Mouse (Mus musculus) brown adipose tissue, adult 24 weeks (tissue): ENCODE results near the gene Igf2r. TPM values are rescaled to one million over a fixed set of nuclear protein-coding genes. Genes with fewer than 3 reads are reported as not detected.
A peak's percentile ranks its signal among the peaks of the same experiment; 100 is the strongest.

Experiments
- H3K27ac ChIP-seq: fragments of 200-500 bp; replicated peaks from 2 replicates; pipeline ENCODE4 v1.5.1; 2012; ENCODE audit warnings: low read depth, mild to moderate bottlenecking, low read length
- H3K4me1 ChIP-seq: fragments of 200-500 bp; 2 replicates; pipeline ENCODE4 v1.6.1; 2012; ENCODE audit warnings: low read length, mixed read lengths; ENCODE audit not compliant: control insufficient read depth, insufficient read depth, insufficient read length
- H3K4me3 ChIP-seq: fragments of 200-500 bp; 2 replicates; pipeline ENCODE4 v1.5.1; 2012; ENCODE audit warnings: low read depth, mild to moderate bottlenecking, low read length, moderate library complexity; ENCODE audit not compliant: insufficient read depth
- polyA plus RNA-seq: library from polyadenylated mRNA; stranded (reverse); fragments of >200 nt; gene quantifications from 2 replicates; pipeline ENCODE4 v1.2.4, GENCODE M21; 2012; ENCODE audit not compliant: missing spikeins, insufficient read depth, insufficient read length

Gene Igf2r
- polyA plus RNA-seq, 1 experiment = 16.3 TPM

DNA sequence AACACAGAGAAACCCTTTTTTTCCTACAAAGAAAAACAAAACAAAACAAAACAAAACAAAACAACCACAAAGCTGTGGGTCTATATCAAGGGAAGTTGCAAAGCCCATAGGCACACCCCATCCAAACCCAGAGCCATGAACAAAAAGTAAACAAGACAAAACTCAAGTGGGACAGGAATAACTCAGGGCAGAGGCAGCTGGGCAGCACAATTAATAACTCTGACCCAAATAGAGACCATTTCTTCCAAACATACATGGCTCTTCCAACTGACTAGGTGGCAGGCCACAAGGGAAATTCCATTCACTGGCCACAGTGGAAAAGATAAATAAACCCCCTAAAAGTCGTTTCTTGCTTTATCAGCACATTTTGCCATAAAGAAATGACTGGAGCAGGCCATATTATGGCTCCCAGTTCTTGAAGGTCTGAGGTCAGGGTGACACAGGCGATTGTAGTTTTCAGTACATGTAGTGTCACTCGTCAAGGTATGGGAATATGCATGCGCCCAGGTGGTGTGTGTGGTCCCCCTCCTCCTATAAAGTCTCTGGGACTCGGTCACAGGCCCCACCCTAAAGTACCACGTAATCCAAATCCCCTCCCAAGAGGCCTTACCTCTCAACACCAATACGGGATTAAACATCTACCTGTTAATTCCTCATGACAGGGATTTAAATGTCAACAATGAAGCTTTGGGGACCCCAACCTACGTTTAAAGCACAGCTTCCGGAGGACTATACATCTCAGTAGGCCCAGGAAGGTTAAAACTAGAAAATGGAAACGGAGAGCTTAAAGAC is 8.9 kb downstream of the Igf2r start:
- H3K27ac ChIP-seq = peak overlapping the region; percentile 15; the same call in 1 of the 2 replicates
- peaks cover 50% of the 10 kb centered on the region for H3K4me1 ChIP-seq
- H3K4me3 ChIP-seq = no peak overlapping the region

GRCm38 (mm10) chr17:12759646-12760074 is 9.8 kb downstream of the Igf2r start:
- H3K4me3 ChIP-seq = no peak overlapping the region
- peaks cover 58% of the 10 kb centered on the region for H3K4me1 ChIP-seq
- peak overlapping the region; percentile 43 for H3K27ac ChIP-seq

DNA sequence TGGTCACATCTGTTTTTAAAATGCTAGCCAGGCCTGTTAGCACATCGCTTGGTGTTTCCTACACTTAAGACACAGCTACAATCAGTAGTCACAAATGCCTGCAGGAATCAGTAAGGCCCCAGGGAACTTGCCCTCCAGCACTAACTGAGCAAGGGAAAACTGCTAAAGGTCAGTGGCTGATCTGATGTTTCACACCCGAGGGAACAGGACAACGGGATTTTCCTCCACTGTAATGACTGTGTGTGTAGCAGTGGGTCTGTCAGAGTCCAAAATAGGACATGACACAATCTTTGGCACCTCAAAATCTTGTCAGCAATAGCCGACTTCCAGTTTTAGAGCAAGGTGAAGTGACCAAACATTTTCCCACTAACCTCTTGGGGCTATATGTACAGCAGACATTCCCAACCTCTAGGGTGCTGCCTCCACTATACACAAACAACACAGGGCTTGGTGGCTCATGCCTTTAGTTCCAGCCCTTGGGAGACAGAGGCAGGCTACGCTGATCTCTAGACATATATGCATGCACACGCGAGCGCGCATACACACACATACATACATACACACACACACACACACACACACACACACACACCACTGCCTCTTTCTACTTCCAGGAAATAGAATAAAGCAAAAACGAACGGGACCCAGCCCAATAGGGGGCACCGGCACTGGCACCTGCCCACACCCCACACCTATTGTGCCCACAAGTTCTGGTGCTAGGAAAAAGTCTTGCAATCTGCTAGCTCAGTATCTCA is 10.6 kb downstream of the Igf2r start:
- Histone ChIP-seq H3K4me3 (no peak overlapping the region), H3K27ac (peak overlapping the region; percentile 43), H3K4me1 (peaks cover 54% of the 10 kb centered on the region)

DNA sequence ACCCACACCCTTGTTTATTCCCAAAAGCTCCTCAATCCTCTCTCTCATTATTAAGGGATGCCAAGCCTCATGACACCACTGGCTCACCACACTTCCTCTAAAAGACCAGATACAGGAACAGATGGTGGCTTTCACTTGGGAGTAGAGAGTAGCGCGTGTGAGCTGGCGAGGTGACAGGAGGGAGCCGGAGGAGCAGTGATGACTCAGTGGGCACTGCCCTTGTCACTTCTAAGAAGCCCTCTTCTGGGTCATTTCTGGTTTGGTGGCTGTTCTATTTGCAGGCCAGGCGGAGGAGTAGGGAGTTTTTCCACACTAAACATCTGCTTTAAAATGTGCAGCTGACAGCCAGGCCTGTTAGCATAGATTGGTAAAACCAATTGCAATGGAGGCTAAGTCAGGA is 11.5 kb downstream of the Igf2r start:
- H3K27ac ChIP-seq = no peak overlapping the region
- peaks cover 54% of the 10 kb centered on the region for H3K4me1 ChIP-seq
- no peak overlapping the region for H3K4me3 ChIP-seq

DNA sequence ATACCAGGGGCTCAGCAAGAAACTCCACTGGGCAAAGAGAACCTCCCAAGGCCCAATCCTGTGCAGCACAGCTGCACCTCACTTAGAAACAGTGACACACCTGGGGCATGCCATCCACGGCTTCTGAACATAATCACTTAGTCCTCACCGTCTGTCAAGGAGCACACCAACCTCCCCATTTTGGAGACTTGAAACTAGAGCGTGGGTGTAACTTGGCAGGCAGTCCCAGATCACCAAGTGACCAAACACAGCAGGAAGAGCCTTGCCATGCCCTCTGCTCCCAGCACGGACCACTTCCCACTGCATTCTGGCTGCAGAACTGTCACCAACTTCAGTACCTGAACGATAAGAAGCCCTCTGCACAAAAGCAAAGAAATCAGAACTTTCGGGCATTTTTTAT is 12.3 kb downstream of the Igf2r start:
- no peak overlapping the region for H3K27ac ChIP-seq
- H3K4me3 ChIP-seq = no peak overlapping the region
- H3K4me1 ChIP-seq = peaks cover 62% of the 10 kb centered on the region

DNA sequence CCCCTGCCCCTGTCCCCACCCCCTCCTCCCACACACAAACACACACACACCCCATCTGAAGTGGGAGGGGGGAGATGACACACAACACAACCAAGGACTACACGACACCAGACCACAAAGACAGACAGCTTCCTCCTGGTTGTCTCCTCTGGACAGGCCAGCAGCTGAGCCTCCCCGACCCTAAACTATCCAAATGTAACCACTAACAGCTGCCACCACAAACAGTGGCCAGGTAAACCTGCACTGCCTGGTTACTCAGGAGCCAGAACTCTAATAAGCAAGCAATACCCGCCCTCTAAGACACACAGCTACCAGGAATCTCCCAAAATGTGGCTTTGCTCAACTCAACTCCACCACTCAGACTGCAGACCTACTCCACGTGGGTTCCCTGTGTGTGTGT is 13.5 kb downstream of the Igf2r start:
- Histone ChIP-seq H3K27ac (no peak overlapping the region), H3K4me1 (peaks cover 67% of the 10 kb centered on the region), H3K4me3 (no peak overlapping the region)

GRCm38 (mm10) chr17:12755146-12755545 is 14.3 kb downstream of the Igf2r start:
- Histone ChIP-seq H3K4me1 (peaks cover 62% of the 10 kb centered on the region), H3K27ac (peak overlapping the region; percentile 6; the same call in 1 of the 2 replicates), H3K4me3 (no peak overlapping the region)

DNA sequence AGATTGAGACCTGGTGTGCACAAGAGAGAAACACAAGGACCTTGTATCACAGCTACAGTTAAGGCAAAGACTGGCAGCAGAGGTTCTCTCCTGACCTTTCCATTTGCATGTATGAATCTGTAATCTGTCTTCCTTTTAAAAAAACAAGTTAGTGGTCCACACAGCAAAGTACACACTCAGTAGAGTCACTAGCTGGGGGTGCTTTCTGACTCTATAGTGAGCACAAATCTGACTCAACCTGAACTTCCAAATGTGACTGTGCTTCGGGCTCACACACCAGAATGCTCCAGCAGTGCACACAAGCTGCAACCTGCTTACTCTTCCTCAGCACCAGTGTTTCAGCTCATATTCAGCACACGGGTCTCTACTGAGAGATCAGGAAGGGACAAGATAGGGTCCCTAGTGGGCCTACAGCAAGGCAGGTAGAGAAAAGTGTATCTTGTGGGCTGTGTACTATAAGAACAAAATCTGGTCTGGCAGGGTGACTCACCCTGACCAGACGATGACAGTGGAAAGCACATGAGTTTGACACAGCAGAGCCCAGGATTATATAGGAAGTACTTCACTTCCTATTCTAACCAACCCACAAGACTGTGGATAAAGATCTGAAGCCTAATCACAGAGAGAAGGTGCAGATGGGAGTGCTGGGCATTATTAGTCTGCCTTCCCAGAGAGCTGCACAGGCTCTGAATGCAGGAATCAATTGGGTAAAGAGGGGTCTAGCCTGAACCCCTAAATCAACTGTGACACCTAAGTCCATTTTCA is 15.0 kb downstream of the Igf2r start:
- peaks cover 61% of the 10 kb centered on the region for H3K4me1 ChIP-seq
- H3K4me3 ChIP-seq = no peak overlapping the region
- peak overlapping the region; percentile 18 for H3K27ac ChIP-seq

DNA sequence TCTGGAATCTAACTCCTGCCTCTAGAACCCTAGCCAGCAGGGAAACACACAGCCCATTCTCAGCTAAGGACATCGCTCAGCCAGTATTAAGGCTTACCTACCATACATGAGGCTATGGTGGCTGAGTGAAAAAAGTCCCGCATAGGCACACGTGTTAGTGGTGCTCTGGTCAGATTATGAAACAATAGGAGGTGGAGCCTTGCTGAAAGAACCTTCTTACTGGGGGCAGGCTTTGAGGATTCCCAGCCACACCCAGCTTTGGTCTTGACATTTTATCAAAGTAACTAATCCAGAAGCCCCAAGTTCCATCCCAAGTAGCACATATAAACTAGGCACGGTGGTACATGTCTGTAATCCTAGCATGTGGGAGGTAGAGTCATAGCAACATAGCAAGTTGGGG is 16.4 kb downstream of the Igf2r start:
- Histone ChIP-seq H3K4me3 (no peak overlapping the region), H3K27ac (no peak overlapping the region), H3K4me1 (peaks cover 57% of the 10 kb centered on the region)

- no peak overlapping the region for H3K4me3 ChIP-seq
- H3K27ac ChIP-seq = no peak overlapping the region; the same call in 1 of the 2 replicates
- H3K4me1 ChIP-seq = peaks cover 45% of the 10 kb centered on the region
Measured at GRCm38 (mm10) chr17:12751641-12752040, 17.8 kb downstream of the Igf2r start.

DNA sequence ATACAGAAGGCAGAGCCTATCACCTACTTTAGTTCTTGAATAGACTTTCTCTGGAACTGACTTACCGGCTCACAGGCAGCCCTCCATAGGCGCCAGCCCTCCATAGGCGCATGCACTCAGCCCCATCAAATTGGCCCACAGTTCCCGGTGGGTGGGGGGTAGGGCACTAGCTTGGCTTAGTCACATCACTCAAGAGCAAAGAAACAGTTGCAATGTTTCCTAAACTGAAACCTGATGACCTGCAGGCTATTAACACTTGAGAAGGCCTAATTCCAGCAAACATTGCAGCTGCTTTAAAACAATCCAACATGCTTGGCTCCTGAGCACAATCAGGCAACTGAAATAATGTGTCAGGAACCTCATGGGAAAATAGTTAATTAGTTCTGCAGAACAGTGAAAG is 18.2 kb downstream of the Igf2r start:
- Histone ChIP-seq H3K4me3 (no peak overlapping the region), H3K27ac (peak overlapping the region; percentile 39), H3K4me1 (peaks cover 41% of the 10 kb centered on the region)

GRCm38 (mm10) chr17:12750591-12751170 is 18.8 kb downstream of the Igf2r start:
- Histone ChIP-seq H3K4me1 (peaks cover 40% of the 10 kb centered on the region), H3K27ac (peak overlapping the region; percentile 61), H3K4me3 (no peak overlapping the region)

DNA sequence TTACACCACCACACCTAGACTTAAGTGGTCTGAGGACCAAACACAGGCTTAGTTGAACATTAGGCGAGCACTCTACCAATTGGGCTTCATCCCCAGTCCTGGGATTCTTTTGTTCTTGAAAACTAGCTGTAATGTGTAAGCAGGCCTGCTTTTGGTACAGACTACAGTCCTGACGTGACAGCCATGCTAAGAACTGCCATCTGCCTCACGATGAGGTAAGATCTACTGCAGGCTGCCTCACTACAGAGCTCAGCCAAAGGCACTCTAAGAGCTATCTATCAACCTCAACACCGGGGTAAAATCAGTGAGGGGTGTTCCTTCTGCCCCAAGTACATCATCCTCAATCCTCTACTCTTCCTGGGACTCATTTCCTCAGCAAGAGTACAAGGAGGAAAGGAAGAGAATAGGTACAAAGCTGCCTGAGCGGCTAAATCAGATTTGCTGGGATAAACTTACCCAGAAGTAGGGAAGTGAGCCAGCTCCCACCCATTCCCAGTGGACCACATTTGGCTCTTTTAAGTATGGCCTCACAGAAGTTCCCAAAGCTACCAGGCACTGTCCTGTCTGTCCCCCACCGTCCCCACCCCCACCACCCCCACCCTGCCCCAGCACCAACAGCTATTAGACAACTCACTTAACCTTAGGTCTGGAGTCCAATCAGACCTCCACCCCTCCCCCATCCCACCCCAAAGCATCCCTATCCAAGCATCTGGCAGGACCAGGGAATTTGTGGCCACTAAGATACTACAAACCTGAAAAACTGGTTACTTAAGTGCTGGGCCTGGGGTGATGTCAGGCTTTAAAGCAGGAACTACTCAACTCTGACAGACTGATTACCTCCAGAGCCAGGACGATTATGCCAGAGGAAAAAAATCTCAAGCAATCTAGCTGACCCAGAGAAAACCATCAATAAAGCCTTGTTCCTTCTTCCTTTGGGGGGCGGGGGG is 19.8 kb downstream of the Igf2r start:
- no peak overlapping the region for H3K4me3 ChIP-seq
- peak overlapping the region; percentile 37 for H3K27ac ChIP-seq
- peaks cover 40% of the 10 kb centered on the region for H3K4me1 ChIP-seq

- Histone ChIP-seq H3K27ac (no peak overlapping the region), H3K4me1 (peaks cover 27% of the 10 kb centered on the region), H3K4me3 (no peak overlapping the region)
Measured at GRCm38 (mm10) chr17:12745761-12746160, 23.7 kb downstream of the Igf2r start.
